Mouse (Mus musculus) layer of hippocampus, adult 18-20 months (tissue): ENCODE results near the gene St8sia1. TPM values are rescaled to one million over a fixed set of nuclear protein-coding genes. Genes with fewer than 3 reads are reported as not detected.
A peak's percentile ranks its signal among the peaks of the same experiment; 100 is the strongest.

Experiments used
- DNase-seq, 2 experiments: peaks; one replicate each; pipeline ENCODE4 v3.0.0; 2022; ENCODE audit warnings: low spot score in 2 of 2
- total RNA-seq, 2 experiments: library from RNA; stranded (reverse); gene quantifications; 2 replicates each; pipeline ENCODE4 v1.2.3; 2021

The St8sia1 gene
- total RNA-seq, 2 experiments from 2014 or later: 34.1 TPM

DNA sequence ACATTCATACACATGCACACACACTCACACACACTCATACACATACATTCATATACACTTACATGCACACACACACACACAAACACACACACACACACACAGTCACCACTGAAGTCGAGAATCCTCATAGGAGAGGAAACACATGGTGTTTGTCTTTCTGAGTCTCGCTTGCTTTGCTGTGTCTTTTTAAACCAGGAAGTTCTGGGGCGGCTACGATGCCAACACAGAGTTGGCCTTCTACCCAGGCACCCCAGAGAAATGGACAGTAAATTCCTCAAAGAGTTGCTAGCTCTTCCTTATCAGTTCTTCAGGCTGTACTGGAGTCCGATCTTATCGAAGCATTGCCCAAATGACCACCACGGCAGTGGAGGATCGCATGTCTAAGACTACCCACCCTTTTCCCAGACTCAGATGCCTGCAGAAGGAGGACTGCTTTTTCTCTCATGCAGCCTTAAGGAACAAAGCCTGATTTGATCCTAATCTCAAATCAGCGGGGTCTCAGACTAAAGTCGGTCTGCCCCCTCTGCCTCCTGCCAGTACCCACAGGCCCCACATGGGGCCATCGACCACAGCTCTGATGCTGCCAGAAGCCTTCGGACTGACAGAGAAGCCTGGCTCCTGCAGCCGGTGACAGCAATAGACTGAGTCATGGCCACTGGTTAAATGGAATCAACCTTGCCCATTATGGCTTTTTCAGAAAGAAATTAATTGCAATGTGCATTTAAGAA lies 171.8 kb downstream of the St8sia1 start:
- DNase-seq: no peak

DNA sequence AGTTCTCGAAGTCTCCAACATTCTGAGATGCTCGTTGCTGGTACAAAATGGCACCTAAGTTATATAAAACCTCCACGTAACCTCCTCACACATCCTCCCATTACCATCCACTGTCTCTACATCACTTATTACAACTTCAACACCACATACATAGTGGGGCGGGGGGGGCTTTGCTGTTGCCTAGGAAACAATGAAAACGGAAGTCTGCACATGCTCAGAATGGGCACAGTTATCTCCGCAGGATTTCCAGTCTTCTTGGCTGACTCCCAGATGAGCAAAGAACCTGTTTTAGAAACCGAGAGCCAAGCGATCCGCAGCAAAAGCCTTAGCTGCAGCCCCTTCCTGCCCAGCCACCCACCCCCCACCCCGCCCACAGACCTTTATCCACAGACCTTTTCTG lies 174.5 kb downstream of the St8sia1 start:
- no peak for DNase-seq

DNA sequence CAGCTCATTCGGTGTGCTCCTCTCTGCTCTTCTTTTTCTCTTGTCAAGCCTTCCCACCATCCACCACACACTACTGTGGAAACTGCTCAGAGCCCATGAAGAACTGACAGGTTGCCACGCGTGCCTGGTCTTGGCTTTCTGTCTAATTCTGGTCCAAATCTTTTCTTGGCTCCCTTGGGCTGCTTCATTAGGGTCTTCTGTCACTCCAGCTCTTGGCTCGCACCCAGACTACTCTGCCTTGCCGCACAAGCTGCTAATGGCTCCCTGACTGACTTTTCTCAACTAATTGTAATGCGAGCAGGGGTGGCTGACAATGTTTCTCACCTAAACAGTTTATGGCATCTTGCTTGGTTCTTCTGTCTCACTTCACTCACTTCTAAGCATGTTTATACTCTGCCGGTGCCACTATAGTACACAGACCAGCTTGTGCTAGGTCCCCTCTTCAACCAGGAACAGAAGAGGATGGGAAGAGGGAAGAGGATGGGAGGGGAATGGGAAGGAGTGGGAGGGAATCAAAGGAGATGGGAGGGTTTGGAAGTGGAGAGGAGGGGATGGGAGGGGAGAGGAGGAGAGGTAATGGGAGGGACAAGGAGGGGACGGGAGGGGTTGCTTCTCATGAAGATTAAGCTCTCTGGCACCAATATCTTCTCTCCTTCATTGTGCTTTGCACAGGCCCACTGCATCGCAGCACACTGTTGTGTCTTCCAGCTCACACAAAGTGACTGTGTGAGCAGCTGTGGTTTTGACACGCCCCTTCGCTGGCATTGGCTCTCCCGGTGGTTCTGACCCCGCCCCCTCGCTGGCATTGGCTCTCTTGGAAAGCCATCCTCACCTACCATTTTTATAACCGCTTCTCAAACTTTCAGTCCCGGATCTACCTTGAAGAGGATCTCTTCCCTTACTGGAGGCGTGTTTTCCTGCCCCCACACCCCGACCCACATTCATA lies 175.9 kb downstream of the St8sia1 start:
- peak; percentile 22 to 28 for DNase-seq

DNA sequence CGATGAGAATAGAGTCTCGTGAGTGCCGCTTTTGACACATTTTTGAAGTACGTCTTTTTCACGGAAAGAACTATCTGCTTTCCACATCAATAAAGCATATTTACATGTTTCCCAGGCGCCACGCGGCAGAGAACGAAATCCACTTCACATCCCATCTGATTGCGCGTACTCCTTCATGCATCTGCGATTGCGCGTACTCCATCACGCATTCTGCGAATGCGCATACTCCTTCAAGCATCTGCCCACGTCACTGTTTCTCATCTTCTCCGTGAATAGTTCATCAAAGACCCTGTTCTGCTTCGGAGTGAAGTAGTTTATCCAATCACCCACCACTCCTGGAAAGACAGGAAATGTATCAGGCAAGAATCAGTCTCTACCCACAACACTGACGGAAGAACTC lies 178.1 kb downstream of the St8sia1 start:
- DNase-seq: no peak

DNA sequence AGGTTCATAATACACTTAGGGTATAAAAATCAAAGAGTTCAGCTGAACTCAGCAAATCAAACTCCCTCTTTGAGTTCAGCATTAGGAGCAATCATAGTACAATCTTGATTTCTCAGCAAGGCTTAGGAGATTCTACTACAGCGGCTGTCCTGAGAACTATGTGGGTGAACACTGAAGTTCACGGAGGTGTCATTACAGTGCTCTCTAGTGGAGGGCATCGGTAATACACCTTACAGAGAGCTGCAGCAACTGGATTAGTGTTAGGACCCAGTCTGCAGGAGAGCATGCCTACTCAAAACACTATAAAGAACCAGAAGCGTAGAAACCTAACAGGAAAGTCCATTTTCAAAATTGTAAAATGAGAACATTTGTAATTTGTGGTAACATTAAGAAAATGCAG lies 178.9 kb downstream of the St8sia1 start:
- DNase-seq: peak in 1 of 2 experiments; percentile 45

DNA sequence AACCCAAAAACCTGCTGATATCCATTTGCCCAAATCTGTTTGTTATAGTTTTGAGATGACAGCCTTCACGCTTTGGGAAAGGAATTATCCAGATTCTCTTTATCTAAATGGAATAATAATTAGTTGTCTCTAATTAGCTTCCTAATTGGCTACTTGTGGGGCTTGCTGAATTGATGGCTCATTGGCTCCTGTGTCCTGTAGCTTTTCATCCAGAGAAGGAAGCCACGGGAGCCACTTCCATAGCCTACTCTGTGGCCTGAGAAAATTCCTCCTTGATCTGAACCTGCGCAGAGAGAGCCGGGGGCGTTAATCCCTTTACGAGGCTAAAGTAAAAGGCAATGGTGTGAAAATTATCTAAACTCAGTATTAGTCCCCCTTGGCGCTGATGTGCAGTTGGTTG lies 183.0 kb downstream of the St8sia1 start:
- no peak for DNase-seq

DNA sequence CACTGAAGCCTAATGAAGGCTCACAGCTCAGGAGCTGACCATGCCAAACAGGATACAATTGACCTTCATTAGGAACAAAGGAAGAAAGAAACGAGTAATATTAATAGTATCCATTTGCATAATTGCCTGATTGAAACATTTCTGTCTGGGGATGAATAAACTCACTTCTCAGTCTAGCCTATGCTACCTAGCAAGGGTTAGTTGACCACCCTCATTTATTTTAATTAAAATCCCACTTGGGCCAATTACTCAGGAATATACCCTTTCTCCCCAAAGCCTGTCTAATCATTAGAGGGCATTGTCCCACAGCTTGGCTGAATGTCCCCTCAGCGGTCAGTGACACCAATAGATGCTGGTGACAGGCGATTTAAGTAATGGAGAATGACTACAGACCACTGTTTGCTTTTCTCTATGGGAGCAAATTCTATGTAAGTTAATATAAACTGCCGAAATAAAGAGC lies 183.6 kb downstream of the St8sia1 start:
- DNase-seq: no peak

DNA sequence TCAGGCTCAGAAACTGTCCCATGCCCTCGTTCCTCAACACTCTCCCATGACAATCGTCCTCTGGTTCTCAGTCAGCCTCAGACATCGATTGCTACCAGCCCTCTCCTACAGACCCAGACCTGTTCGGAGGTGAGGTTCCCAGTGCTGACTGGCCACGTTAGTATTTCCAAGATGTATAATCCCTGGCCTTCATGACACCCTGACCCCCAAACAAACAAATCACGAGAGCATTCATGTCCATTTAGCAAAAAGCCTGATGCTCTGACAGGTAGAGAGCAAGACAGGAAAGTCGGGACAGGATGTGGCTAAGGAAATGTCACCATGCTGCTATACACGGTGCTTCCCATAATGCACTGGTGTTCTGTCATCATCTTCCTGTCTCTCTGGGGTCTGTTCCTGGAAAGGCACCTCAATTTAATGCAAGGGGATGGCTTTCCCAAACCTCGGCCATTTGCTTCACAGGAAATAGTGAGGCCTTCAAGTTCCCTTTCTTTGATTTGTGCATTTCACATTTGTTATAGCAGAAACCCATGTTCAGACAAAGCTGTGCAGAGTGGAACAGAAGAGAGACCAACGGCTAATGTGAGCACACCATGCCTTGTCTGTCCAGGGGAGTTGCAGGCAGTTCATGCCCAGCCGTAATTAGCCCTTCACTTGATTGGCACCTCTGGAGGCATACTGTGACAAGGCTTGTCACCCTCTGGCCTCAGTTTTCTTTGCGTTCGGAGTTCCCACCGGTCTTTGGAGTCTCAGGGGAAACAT lies 184.3 kb downstream of the St8sia1 start:
- DNase-seq: no peak

DNA sequence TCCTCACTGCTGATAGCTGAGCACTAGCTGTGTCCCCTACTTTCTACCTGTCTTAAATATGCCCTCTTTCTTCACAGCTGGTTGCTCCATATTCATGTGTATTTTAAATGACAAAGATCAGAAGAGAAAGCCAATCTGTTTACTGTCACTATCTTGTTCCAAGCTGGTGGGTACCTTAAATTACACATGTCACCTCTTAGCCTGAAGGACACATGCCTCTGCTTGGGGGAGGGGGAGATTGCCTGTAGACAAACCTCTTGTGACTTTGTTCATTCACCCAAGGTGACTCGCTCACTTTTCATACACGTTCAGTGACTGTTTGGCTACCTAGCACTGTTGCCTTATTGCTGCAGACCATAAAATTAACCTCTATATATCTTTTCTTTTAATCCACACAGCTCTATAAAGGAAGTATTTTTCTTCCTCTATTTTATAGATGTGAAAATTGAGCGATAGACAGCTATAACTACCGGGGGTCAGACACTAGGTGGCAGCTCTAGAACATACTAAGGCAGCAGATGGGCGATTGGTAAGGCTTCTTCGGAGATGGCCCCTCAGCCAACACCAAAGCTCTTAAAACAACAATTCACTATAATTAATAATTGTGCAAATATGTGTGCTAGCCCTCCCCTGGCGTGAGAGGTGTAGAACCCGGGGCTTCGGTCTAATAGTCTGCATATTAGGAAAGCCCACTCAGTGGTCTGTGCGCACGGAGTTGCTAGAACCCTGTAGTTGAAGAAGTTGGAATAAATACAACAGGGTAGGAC lies 185.0 kb downstream of the St8sia1 start:
- peak; percentile 37 to 70 for DNase-seq

DNA sequence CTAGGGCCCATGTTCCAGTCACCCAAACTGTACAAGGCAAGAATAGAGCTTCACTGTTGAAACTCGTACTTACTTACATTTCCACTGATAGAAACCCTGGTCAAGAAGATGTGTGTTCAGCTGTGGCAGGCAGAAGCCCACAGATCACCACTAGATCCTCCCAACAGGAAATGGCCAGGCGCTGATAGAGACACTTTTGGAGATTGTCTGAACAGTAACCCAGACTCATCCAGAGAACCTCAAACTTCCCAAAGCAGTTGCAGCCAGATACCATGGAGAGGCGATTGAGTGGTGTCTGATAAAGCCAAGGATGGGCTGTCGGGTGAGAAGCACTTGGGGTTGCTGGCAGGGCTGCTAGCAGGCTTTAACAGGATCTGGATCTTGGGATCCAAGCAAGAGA lies 187.3 kb downstream of the St8sia1 start:
- no peak for DNase-seq

DNA sequence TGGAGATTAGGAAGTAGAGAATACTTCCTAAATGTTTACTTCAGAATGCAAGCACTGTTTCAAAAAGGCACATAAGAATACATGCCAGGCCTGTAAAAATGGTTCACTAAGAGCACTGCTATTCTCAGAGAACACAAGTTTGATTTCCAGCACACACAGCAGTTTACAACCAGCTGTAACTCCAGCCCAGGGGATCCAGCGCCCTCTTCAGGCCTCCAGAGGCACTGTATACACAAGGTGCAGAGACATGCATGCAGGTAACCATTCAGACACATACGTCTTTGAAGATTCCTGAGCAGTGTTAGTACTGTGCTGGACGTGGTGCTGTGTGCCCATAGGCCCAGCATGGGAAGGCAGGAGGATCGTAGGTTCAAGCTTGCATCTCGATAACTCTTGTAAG lies 190.7 kb downstream of the St8sia1 start:
- no peak for DNase-seq

DNA sequence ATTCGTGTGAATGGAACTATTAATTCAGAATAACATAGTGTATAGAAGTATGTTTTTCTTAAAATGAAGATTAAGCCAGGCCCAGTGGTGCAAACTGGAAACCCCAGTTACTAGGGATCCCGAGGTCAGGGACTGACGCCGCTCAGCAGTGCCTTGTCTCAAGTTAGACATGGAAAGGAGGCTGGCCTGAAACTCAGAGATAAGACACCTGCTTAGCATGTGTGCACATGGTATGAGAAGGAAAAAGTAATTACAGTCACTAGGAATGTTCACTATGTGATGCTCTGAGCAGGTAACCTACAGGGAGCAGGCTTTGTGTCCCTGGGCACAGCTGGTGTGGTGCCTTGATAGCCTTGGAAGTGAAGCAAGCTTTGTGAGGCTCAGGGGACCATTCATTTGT lies 192.6 kb downstream of the St8sia1 start:
- DNase-seq: no peak

Other genes starting within 250 kb of the St8sia1 start
- 100 to 1,000 TPM in 1 of 2 experiments, 10 to 100 TPM in 1; 98.0 to 106 TPM for gene Cmas, start 207.8 kb downstream of the St8sia1 start, total RNA-seq
- gene Sult6b2, start 159.9 kb downstream of the St8sia1 start, total RNA-seq: under 1 TPM in 1 of 2 experiments, not detected in 1; 0.15 TPM
- 10 to 100 TPM; 85.2 to 88.4 TPM for gene C2cd5, start 135.7 kb upstream of the St8sia1 start, total RNA-seq
- 100 to 1,000 TPM; 170 to 175 TPM for gene Etnk1, start 202.8 kb upstream of the St8sia1 start, total RNA-seq